Mouse (Mus musculus) lung, adult 10 weeks (tissue): ENCODE measurements around the gene Slfn5. TPM values are rescaled to one million over a fixed set of nuclear protein-coding genes. Genes with fewer than 3 reads are reported as not detected.

Experiments
- polyA plus RNA-seq: library from polyadenylated mRNA; stranded (reverse); fragments of 350-450 nt; fragmentation: Illumina TruSeq; extraction: RNeasy Lipid Tissue Mini Kit (QIAGEN cat#74804); gene quantifications from one replicate; pipeline ENCODE4 v1.2.3, GENCODE M21; 2014; ENCODE audit warnings: low read depth, low replicate concordance; ENCODE audit not compliant: insufficient read depth

Gene Slfn5
- polyA plus RNA-seq: 24.0 TPM

GRCm38 (mm10) chr11:82950736-82951481 lies at the start of gene Slfn5:
Gene Slfn5, plus strand, starts transcription at chr11:82951349.

DNA sequence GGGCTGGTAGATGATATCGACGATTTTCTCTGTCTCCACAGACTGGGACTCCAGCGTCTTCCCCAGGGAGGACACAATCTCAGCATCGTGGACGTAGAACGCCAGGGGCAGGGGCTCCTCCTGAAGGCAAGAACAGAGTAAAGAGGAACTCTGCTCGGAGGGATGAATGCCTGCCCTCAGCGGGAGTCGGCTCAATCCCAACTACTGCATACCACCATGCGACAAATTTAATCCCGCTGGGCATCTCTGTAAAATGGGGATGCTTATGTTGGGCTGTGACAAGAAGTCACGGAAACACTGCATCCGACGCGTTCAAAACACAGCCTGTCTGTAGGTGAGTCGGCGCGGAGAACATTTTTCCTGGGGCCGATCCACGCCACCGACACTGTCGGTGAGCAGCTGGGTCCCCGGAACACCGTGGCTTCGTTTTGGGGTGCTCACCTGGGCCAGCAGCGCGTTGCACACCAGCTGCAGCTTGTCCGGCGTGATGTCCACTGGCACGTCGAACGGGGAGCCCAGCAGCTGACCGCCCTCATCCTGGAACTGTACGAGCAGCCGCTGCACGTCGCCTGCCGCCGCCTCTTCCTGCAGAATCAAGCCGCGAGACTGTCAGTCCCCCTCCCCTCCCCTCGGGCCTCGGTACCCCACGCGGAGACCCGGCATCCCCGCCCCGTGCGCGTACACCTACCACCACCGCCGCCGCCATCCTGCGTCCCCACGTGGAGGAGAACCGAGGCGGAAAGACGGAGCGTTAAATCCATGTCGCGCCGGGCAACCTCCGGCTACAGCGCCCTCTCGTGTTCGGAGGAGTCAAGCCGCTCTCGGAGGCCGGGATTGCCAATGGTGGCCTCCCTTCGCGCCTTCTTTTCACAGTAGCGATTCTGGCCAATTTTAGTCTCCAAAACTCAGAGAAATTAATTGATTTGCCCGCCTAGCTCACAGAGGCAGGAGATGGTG lies 43.2 kb upstream of the Slfn5 start, which contains the start of gene Nle1:
TSS of gene Nle1 (minus strand) at position 761 of the 957 bp plus-strand sequence.

GRCm38 (mm10) chr11:82910250-82910649 lies 40.9 kb upstream of the Slfn5 start, which contains the start of gene Unc45b:
Gene Unc45b, plus strand, starts transcription at chr11:82910550.

GRCm38 (mm10) chr11:82991469-82992166 lies 40.5 kb downstream of the Slfn5 start, which contains the start of gene Slfn9:
Gene Slfn9, minus strand, starts transcription at chr11:82991830.

Other genes starting within 250 kb of the Slfn5 start
- 0.21 TPM for gene Cct6b, start 187.0 kb upstream of the Slfn5 start, polyA plus RNA-seq
- gene Zfp830, start 187.0 kb upstream of the Slfn5 start, polyA plus RNA-seq: 11.5 TPM
- gene Lig3, start 170.2 kb upstream of the Slfn5 start, polyA plus RNA-seq: 5.1 TPM
- gene Rffl, start 80.1 kb upstream of the Slfn5 start, polyA plus RNA-seq: 5.7 TPM
- gene Rad51d, start 60.7 kb upstream of the Slfn5 start, polyA plus RNA-seq: 6.8 TPM
- not detected for gene Fndc8, start 59.2 kb upstream of the Slfn5 start, polyA plus RNA-seq
- 8.2 TPM for gene Nle1, start 42.9 kb upstream of the Slfn5 start, polyA plus RNA-seq
- gene Unc45b, start 40.8 kb upstream of the Slfn5 start, polyA plus RNA-seq: 23.0 TPM
- 0.55 TPM for gene Slfn9, start 40.5 kb downstream of the Slfn5 start, polyA plus RNA-seq
- 2.4 TPM for gene Slfn8, start 69.5 kb downstream of the Slfn5 start, polyA plus RNA-seq
- 54.1 TPM for gene Slfn2, start 113.8 kb downstream of the Slfn5 start, polyA plus RNA-seq
- 7.4 TPM for gene Slfn1, start 165.5 kb downstream of the Slfn5 start, polyA plus RNA-seq
- gene Slfn4, start 223.8 kb downstream of the Slfn5 start, polyA plus RNA-seq: 2.7 TPM
- 0.60 TPM for gene Slfn3, start 240.0 kb downstream of the Slfn5 start, polyA plus RNA-seq